Mouse (Mus musculus) stomach, embryonic 14.5 days (tissue): ENCODE measurements around the gene Hinfp. TPM values are rescaled to one million over a fixed set of nuclear protein-coding genes. Genes with fewer than 3 reads are reported as not detected.
"Not testable (repeated sequence)": the region's sequence is repeated elsewhere in the genome, so short reads cannot be mapped to it uniquely, and the experiment has no call there.

Experiments used
- ATAC-seq: fragments of 200-750 bp; cut with Nextera tagmentation; 2 replicates; pipeline ENCODE4 v1.8.0; 2017; ENCODE audit warnings: low read depth, moderate TSS enrichment; ENCODE audit not compliant: insufficient number of reproducible peaks, insufficient read depth, low FRiP score
- H3K27ac ChIP-seq: fragments of 300-500 bp; sonication (generic); 2 replicates; pipeline ENCODE4 v1.5.1; 2014; ENCODE audit warnings: mild to moderate bottlenecking, low read length, moderate library complexity, mixed read lengths
- H3K27me3 ChIP-seq: fragments of 300-500 bp; sonication (generic); 2 replicates; pipeline ENCODE4 v1.6.1; 2014; ENCODE audit warnings: low read length, control low read depth, mixed read lengths; ENCODE audit not compliant: control insufficient read depth, insufficient read depth
- H3K36me3 ChIP-seq: fragments of 300-500 bp; sonication (generic); 2 replicates; pipeline ENCODE4 v1.6.1; 2014; ENCODE audit warnings: mild to moderate bottlenecking, control low read depth, low read length, moderate library complexity, mixed read lengths; ENCODE audit not compliant: control insufficient read depth, insufficient read depth
- H3K4me1 ChIP-seq: fragments of 300-500 bp; sonication (generic); 2 replicates; pipeline ENCODE4 v1.6.1; 2014; ENCODE audit warnings: low read length, control low read depth, mixed read lengths; ENCODE audit not compliant: control insufficient read depth, insufficient read depth
- H3K4me2 ChIP-seq: fragments of 300-500 bp; sonication (generic); replicated peaks from 2 replicates; pipeline ENCODE4 v1.6.1; 2014; ENCODE audit warnings: low read depth, low read length, control low read depth
- H3K4me3 ChIP-seq: fragments of 300-500 bp; sonication (generic); 2 replicates; pipeline ENCODE4 v1.5.1; 2014; ENCODE audit warnings: low read depth, low read length, control low read depth
- H3K9ac ChIP-seq: fragments of 300-500 bp; sonication (generic); replicated peaks from 2 replicates; pipeline ENCODE4 v1.6.1; 2014; ENCODE audit warnings: low read depth, mild to moderate bottlenecking, control low read depth, low read length, moderate library complexity, mixed read lengths
- H3K9me3 ChIP-seq: fragments of 300-500 bp; sonication (generic); 2 replicates; pipeline ENCODE4 v1.6.1; 2016; ENCODE audit warnings: low read depth, low read length, control low read depth; ENCODE audit not compliant: control insufficient read depth
- WGBS: fragments of 180-500 bp; shearing (Covaris S2); extraction: QIAGEN DNeasy Blood & Tissue Kit; methylation state at CpG from one replicate; pipeline ENCODE4 v1.1.7; 2014; 5-methylcytosine and 5-hydroxymethylcytosine counted together
- polyA plus RNA-seq: library from polyadenylated mRNA; unstranded; fragments of >200 nt; fragmentation: Nextera tagmentation; extraction: Ambion mirVana; gene quantifications from 2 replicates; pipeline ENCODE4 v1.2.1, GENCODE M21; 2014

Hinfp gene
- polyA plus RNA-seq, 1 experiment from 2014 or later, result 21.3 TPM

DNA sequence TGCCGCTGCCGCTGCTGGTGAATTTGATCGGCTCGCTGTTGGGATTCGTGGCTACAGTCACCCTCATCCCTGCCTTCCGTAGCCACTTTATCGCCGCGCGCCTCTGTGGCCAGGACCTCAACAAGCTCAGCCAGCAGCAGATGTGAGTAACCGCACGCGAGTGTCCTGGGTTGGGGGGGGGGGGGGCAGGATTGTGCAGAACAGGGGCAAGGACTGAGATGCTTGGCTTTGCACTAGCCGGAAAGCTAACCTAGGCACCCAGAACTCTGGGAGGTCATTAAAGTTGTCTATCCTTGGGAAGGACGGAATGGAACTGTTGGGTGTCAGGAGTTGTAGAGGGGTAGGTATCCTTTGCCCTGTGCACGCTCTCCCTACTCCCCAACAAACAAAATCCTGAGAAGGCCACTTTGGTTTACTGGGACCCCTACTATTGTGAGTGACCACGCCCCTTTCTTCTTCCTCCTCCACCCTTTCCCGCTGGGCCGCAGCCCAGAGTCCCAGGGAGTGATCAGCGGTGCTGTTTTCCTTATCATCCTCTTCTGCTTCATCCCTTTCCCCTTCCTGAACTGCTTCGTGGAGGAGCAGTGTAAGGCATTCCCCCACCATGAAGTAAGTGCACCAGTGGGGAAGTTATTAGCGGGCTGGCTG lies 21.7 kb upstream of the Hinfp start:
- Histone ChIP-seq H3K9me3 (no peaks in the 10 kb centered on the region), H3K36me3 (peaks cover 25% of the 10 kb centered on the region), H3K4me3 (peak overlapping the region; percentile 62), H3K4me1 (peaks cover 13% of the 10 kb centered on the region), H3K27ac (peak overlapping the region; percentile 86), H3K9ac (peak overlapping the region; percentile 69), H3K27me3 (no peaks in the 10 kb centered on the region), H3K4me2 (peak overlapping the region; percentile 74)
- WGBS, result under 1% methylated on average over 22 of the region's 22 CpGs
- ATAC-seq, result peak; percentile 42; the same call in 1 of the 2 replicates

DNA sequence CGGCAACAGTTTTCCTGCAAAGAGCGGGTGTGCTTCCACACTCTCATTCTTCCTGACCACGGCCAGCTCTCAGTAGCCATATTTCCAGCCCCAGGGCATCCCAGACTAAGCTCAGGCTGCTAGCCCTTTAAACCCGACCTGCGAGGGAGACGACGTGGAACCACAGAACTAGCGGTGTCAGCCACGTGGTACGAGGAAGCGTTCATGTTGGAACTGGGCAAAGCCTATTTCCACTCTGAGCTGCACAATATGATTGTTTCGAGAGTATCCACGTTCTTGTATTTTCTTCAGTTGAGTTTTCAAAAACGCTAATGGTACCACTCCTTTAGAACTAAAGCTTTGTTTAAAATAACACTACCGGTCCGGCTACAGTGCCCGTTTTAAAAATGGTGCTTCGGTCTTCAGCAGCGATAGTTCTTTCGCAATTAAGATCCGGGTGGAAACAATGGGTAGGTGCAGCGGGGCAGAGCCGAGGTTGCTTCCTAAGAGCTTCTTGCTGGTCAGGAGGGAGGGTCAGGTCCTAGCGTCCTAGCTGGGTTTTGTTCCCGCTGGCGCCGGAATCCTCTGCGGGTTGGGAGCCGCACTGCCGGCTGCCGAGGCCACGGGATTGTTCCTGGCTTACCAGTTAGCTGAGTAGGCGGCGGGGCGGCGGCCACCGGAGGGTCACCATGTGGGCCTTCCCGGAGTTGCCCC lies 21.0 kb upstream of the Hinfp start:
- Histone ChIP-seq H3K36me3 (peaks cover 20% of the 10 kb centered on the region), H3K9me3 (no peaks in the 10 kb centered on the region), H3K4me2 (peak overlapping the region; percentile 74), H3K4me1 (peaks cover 13% of the 10 kb centered on the region), H3K9ac (peak overlapping the region; percentile 69), H3K27ac (peak overlapping the region; percentile 86), H3K27me3 (no peaks in the 10 kb centered on the region), H3K4me3 (peak overlapping the region; percentile 62)
- ATAC-seq, result peak; percentile 89
- under 1% methylated on average over 38 of the region's 38 CpGs for WGBS

DNA sequence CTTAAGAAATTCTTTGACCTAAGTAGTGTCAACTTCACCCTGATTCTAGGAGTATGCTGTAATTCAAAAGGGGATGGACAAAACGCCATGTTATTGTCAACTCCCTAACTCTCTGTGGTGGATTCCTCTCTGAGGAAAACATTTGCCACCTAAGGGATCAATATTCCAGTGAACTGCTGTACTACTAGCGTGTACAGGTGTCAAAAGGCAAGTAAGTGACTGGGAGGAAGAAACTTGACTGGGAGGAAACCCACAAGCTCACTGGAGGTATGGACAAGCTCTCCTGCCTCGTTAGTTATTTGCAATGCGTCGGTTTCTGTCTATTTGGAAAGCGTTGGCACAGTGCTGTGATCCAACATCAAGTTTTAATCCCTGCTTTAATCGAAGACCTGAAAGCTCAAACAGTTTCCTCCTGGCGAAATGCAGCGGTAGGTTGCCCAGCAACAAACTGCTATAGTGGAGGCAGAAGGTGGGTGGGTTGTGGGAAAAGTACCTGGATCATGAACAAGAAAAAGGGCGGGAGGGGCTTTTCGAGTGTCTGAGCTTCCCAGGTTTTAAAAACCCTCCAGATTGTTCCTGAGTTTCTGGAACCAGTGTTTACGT lies 20.4 kb upstream of the Hinfp start, which contains the start of gene Dpagt1:
TSS of gene Dpagt1 (plus strand) at position 252 of the 603 bp plus-strand sequence.
- ATAC-seq, result no peak
- 3% methylated on average over 12 of the region's 12 CpGs for WGBS
- no peaks in the 10 kb centered on the region for H3K27me3 ChIP-seq

DNA sequence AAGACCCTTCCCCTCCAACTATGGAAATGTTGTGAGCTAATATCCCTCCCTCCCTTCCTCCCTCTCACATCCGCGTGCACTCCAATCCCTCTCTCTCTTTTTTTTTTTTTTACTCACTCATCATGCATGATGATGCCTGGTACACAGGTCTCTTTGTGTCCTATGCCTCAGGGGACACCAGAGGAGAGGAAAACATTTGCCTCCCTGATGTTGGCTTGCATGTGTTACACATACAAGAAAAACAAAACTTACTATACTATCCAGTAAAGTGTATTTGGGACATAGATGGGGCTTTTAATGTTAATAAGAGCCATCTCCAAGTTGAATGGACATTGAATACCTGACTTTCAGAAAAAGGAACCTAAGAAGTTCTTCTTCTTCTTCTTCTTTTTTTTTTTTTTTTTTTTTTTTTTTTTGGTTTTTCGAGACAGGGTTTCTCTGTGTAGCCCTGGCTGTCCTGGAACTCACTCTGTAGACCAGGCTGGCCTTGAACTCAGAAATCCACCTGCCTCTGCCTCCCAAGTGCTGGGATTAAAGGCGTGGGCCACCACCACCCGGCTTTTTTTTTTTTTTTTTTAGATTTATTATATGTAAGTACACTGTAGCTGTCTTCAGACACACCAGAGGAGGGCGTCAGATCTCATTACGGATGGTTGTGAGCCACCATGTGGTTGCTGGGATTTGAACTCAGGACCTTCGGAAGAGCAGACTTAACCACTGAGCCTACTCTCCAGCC lies 19.7 kb upstream of the Hinfp start:
- ATAC-seq, H3K27me3 ChIP-seq, H3K9me3 ChIP-seq, H3K9ac ChIP-seq: not testable (repeated sequence)
- Histone ChIP-seq H3K4me1 (peaks cover 13% of the 10 kb centered on the region), H3K4me2 (peak overlapping the region; percentile 74), H3K4me3 (0 out of 2 replicates have a peak overlapping the region, but pooled peaks have one; percentile 62), H3K36me3 (peaks cover 10% of the 10 kb centered on the region; the same call in 1 of the 2 replicates), H3K27ac (peak overlapping the region; percentile 86; the same call in 1 of the 2 replicates)
- WGBS, result 54% methylated on average over 6 of the region's 8 CpGs

More for the DNA sequence above, 20.4 kb upstream of the Hinfp start, which contains the start of gene Dpagt1:
- peak within 1 kb of the TSS; percentile 69 for H3K9ac ChIP-seq
- H3K9me3 ChIP-seq, result no peaks in the 10 kb centered on the region
- peak within 1 kb of the TSS; percentile 62 for H3K4me3 ChIP-seq
- H3K27ac ChIP-seq, result peak within 1 kb of the TSS; percentile 86
- H3K4me2 ChIP-seq, result peak within 1 kb of the TSS; percentile 74
- peaks cover 14% of the 10 kb centered on the region; the same call in 1 of the 2 replicates for H3K36me3 ChIP-seq
- H3K4me1 ChIP-seq, result peaks cover 13% of the 10 kb centered on the region

DNA sequence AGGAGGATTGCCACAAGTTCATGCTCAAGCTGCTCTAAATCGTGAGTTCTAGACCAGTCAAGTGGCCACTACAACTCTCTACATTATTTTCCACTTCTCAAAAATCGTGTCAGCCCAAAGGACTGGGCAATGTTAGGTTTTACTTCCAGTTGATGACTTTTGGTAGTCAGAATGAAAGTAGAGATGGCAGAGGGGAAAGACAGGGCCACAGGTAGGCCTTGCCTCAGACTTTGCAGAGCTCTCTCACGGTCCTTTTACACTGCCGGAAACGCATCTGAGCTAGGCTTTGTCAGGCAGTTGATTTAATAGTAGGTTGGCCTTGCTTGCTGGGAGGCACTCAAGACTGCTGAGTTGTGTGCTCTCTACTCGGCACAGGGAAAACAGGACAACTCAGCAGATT lies 18.7 kb upstream of the Hinfp start:
- H3K4me1 ChIP-seq, result peaks cover 14% of the 10 kb centered on the region
- no peaks in the 10 kb centered on the region for H3K9me3 ChIP-seq
- H3K27ac ChIP-seq, result no peak overlapping the region
- peaks cover 5% of the 10 kb centered on the region; the same call in 1 of the 2 replicates for H3K36me3 ChIP-seq
- no peak overlapping the region for H3K9ac ChIP-seq
- ATAC-seq, result no peak
- no peaks in the 10 kb centered on the region for H3K27me3 ChIP-seq
- WGBS, result 67% methylated on average over 6 of the region's 6 CpGs
- no peak overlapping the region for H3K4me3 ChIP-seq
- no peak overlapping the region for H3K4me2 ChIP-seq

- WGBS, result 77% methylated on average over 4 of the region's 4 CpGs
- not testable (repeated sequence) for ATAC-seq
Observed at GRCm38 (mm10) chr9:44323656-44324055, 18.2 kb upstream of the Hinfp start.

GRCm38 (mm10) chr9:44320799-44321133 lies 15.3 kb upstream of the Hinfp start:
- no peaks in the 10 kb centered on the region for H3K27me3 ChIP-seq
- peak overlapping the region; percentile 69 for H3K4me3 ChIP-seq
- peak overlapping the region; percentile 79 for H3K27ac ChIP-seq
- H3K4me2 ChIP-seq, result peak overlapping the region; percentile 78
- H3K36me3 ChIP-seq, result peaks cover 2% of the 10 kb centered on the region; the same call in 1 of the 2 replicates
- H3K9ac ChIP-seq, result 0 out of 2 replicates have a peak overlapping the region, but pooled peaks have one; percentile 34
- H3K9me3 ChIP-seq, result no peaks in the 10 kb centered on the region
- WGBS, result 16% methylated on average over 6 of the region's 6 CpGs
- peaks cover 13% of the 10 kb centered on the region for H3K4me1 ChIP-seq
- ATAC-seq, result no peak

More at GRCm38 (mm10) chr9:44323656-44324055, 18.2 kb upstream of the Hinfp start:
- H3K4me2 ChIP-seq, H3K36me3 ChIP-seq, H3K27me3 ChIP-seq, H3K9me3 ChIP-seq, H3K4me3 ChIP-seq, H3K9ac ChIP-seq, H3K27ac ChIP-seq: not testable (repeated sequence)
- peaks cover 19% of the 10 kb centered on the region for H3K4me1 ChIP-seq
